Mouse (Mus musculus) T-helper 2 cell (primary cell): Measurements from ENCODE around the gene Eno1.
"Not testable (repeated sequence)": the region's sequence is repeated elsewhere in the genome, so short reads cannot be mapped to it uniquely, and the experiment has no call there.

Experiments
- in situ Hi-C: fragments of 300-600 bp; cut with MboI, MseI; formaldehyde crosslinking; loops from one replicate; pipeline ENCODE4 v1.15.1; 2025; ENCODE audit warnings: high pct_unique_total_duplicates

Gene Eno1

GRCm38 (mm10) chr4:150249731-150250270 lies 13.3 kb downstream of the Eno1 start:
- in situ Hi-C loops, result no loop called here

- in situ Hi-C loops, result no loop called here
Measured at GRCm38 (mm10) chr4:150250549-150251422, 14.3 kb downstream of the Eno1 start.

- in situ Hi-C loops, result no loop called here
Measured at GRCm38 (mm10) chr4:150254416-150254815, 17.9 kb downstream of the Eno1 start.

- in situ Hi-C loops, result no loop called here
Measured at GRCm38 (mm10) chr4:150255181-150255580, 18.7 kb downstream of the Eno1 start.

GRCm38 (mm10) chr4:150257252-150258204 lies 21.0 kb downstream of the Eno1 start:
- in situ Hi-C loops, result no loop called here

GRCm38 (mm10) chr4:150258388-150258787 lies 21.9 kb downstream of the Eno1 start:
- in situ Hi-C loops, result no loop called here

GRCm38 (mm10) chr4:150259577-150259976 lies 23.1 kb downstream of the Eno1 start:
- in situ Hi-C loops, result no loop called here

GRCm38 (mm10) chr4:150260111-150260510 lies 23.6 kb downstream of the Eno1 start:
- in situ Hi-C loops, result no loop called here

- in situ Hi-C loops, result no loop called here
Measured at GRCm38 (mm10) chr4:150260745-150261144, 24.2 kb downstream of the Eno1 start.

GRCm38 (mm10) chr4:150262301-150262700 lies 25.8 kb downstream of the Eno1 start:
- in situ Hi-C loops, result no loop called here

GRCm38 (mm10) chr4:150264903-150265302 lies 28.4 kb downstream of the Eno1 start:
- in situ Hi-C loops, result no loop called here

- in situ Hi-C loops, result no loop called here
Measured at GRCm38 (mm10) chr4:150265471-150265870, 28.9 kb downstream of the Eno1 start.

GRCm38 (mm10) chr4:150266655-150267223 lies 30.2 kb downstream of the Eno1 start:
- in situ Hi-C loops, result no loop called here

GRCm38 (mm10) chr4:150268674-150269653 lies 32.4 kb downstream of the Eno1 start:
- in situ Hi-C loops, result no loop called here

GRCm38 (mm10) chr4:150269679-150270078 lies 33.2 kb downstream of the Eno1 start:
- in situ Hi-C loops, result no loop called here

- in situ Hi-C loops, result not testable (repeated sequence)
Measured at GRCm38 (mm10) chr4:150270718-150271117, 34.2 kb downstream of the Eno1 start.

- in situ Hi-C loops, result no loop called here
Measured at GRCm38 (mm10) chr4:150272725-150273124, 36.2 kb downstream of the Eno1 start.

GRCm38 (mm10) chr4:150275531-150275930 lies 39.0 kb downstream of the Eno1 start:
- in situ Hi-C loops, result no loop called here

- in situ Hi-C loops, result not testable (repeated sequence)
Measured at GRCm38 (mm10) chr4:150279336-150279735, 42.8 kb downstream of the Eno1 start.

- in situ Hi-C loops, result no loop called here
Measured at GRCm38 (mm10) chr4:150280002-150280401, 43.5 kb downstream of the Eno1 start.
